Mouse (Mus musculus) brain, embryonic 14.5 days (tissue): ENCODE measurements around the gene Blzf1.

Experiments used
- CTCF ChIP-seq: fragments of 200-500 bp; IDR thresholded peaks from 2 replicates; pipeline ENCODE4 v1.5.1; 2012; ENCODE audit warnings: inconsistent platforms, mild to moderate bottlenecking, moderate library complexity, borderline replicate concordance; ENCODE audit not compliant: insufficient read depth, insufficient read length; ENCODE audit errors: extremely low read depth
- POLR2A ChIP-seq: fragments of 200-500 bp; IDR thresholded peaks from 2 replicates; pipeline ENCODE4 v1.6.1; 2012; ENCODE audit warnings: mild to moderate bottlenecking, inconsistent platforms, borderline replicate concordance; ENCODE audit not compliant: poor library complexity, insufficient read depth, insufficient read length, severe bottlenecking; ENCODE audit errors: extremely low read depth

GRCm38 (mm10) chr1:164287406-164287805, 19.9 kb downstream of the Blzf1 start:
- TF ChIP-seq CTCF (no peak), POLR2A (no peak)
